Comparison of ENCODE assay signal across 26 mouse cellular contexts in the genomic region with DNA sequence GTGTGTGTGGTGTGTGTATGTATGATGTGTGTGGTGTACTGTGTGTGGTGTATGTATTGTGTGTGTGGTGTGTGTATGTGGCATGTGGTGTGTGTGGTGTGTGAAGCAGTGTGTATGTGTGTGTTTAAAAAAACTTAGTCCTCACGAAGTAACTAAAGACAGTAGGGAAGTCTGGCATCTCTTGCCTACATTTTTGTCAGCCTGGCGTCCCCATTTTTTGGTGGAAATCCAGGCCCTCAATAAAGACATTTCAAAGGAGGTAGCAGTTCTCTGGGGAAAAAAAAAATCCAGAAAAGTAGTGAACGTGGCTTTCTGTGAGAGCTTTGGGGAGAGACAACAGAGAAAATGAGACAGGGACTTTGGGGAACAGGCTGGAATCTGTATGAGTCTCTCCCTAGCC.
"Had no signal": no experiment of that assay in that cellular context is flagged by ENCODE, and none has a peak within 500 bp of the region (broad histone marks: within the 10 kb centered on the region; RNA-seq: fewer than 3 reads in every experiment).

No protein-coding gene starts in this region.

- H3K27me3 ChIP-seq: heart, embryonic 12.5 days; hindbrain, embryonic 12.5 days had no signal

- H3K4me3 ChIP-seq: gastrocnemius, adult 2 months; heart, embryonic 10.5 days; heart, embryonic 12.5 days; hindbrain, embryonic 10.5 days; hindbrain, embryonic 12.5 days; intestine, embryonic 15.5 days; layer of hippocampus, adult 2 months; left cerebral cortex, adult 2 months; limb, embryonic 10.5 days; limb, embryonic 12.5 days had no signal

- H3K27ac ChIP-seq: gastrocnemius, adult 2 months; heart, embryonic 10.5 days; intestine, embryonic 15.5 days; layer of hippocampus, adult 2 months; left cerebral cortex, adult 2 months; limb, embryonic 10.5 days; limb, embryonic 12.5 days had no signal

- H3K9ac ChIP-seq: heart, embryonic 12.5 days; hindbrain, embryonic 12.5 days; intestine, embryonic 15.5 days; limb, embryonic 12.5 days had no signal

- ATAC-seq: hindbrain, embryonic 16.5 days; inflammation-experienced regulatory T-cells, adult 6 months; intestine, embryonic 15.5 days; intestine, postnatal 0 days had no signal

- H3K9me3 ChIP-seq: heart, embryonic 10.5 days; hindbrain, embryonic 10.5 days; hindbrain, embryonic 12.5 days; intestine, embryonic 15.5 days; limb, embryonic 10.5 days; limb, embryonic 12.5 days had no signal

- H3K36me3 ChIP-seq: heart, embryonic 10.5 days; heart, embryonic 12.5 days; hindbrain, embryonic 10.5 days; hindbrain, embryonic 12.5 days; intestine, embryonic 15.5 days; limb, embryonic 10.5 days; limb, embryonic 12.5 days had no signal

- DNase-seq: gastrocnemius, adult 2 months; gastrocnemius, postnatal 10 days; gastrocnemius, postnatal 25 days; heart, adult 18-20 months; heart, postnatal 10 days; heart, postnatal 4 days; kidney, adult 18-20 months; kidney, adult 8-10 months; kidney, postnatal 10 days; kidney, postnatal 25 days; kidney, postnatal 4 days; liver had no signal

- H3K4me1 ChIP-seq: heart, embryonic 10.5 days; intestine, embryonic 15.5 days; limb, embryonic 12.5 days had no signal

- H3K4me2 ChIP-seq: heart, embryonic 12.5 days; hindbrain, embryonic 12.5 days; hindbrain, embryonic 14.5 days; intestine, embryonic 15.5 days; limb, embryonic 12.5 days; liver, embryonic 11.5 days had no signal
